Mouse (Mus musculus) heart, postnatal 0 days (tissue): ENCODE results near the gene Espn.

Experiments used
- CTCF ChIP-seq: IDR thresholded peaks from 2 replicates; pipeline ENCODE4 v1.5.1; 2016; ENCODE audit warnings: antibody characterized with exemption, control low read depth, low read depth
- EP300 ChIP-seq: IDR thresholded peaks from 2 replicates; pipeline ENCODE4 v1.6.1; 2016; ENCODE audit warnings: antibody characterized with exemption, low read depth

DNA sequence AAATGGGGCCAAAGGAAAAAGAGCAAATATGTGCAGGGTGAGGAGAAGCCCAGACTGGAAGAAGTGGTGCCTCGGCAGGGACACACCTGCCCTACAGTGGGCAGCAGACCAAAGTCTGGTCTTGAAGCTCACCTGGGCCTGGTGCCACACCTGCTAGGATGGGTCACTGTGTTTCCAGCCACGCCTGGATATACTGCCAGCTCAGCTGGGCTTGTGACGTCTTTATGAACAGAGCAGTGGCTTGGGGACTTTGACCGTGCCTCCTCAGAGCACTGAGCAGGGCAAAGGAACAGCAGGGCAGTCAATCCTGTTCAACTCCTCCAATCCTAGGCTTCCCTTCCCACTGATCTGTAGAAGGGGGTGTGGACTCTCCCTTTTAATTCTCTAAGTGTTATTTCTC lies 8.6 kb upstream of the Espn start:
- TF ChIP-seq CTCF (no peak), EP300 (no peak)
